Mouse (Mus musculus) CH12.LX (cell line): Measurements from ENCODE around the gene Btbd1. TPM values are rescaled to one million over a fixed set of nuclear protein-coding genes. Genes with fewer than 3 reads are reported as not detected.
A peak's percentile ranks its signal among the peaks of the same experiment; 100 is the strongest.

Experiments
- DNase-seq: peaks from one replicate; pipeline ENCODE4 v3.0.0-alpha.2; 2013; ENCODE audit errors: extremely low read depth
- H3K27ac ChIP-seq: 2 replicates; pipeline ENCODE4 v1.5.1; 2012; ENCODE audit warnings: low read depth, mild to moderate bottlenecking, control low read depth, moderate library complexity; ENCODE audit not compliant: insufficient read depth
- H3K27me3 ChIP-seq: replicated peaks from 2 replicates; pipeline ENCODE3; 2012; ENCODE audit warnings: inconsistent platforms
- H3K36me3 ChIP-seq, 2 experiments: replicated peaks in 1 of 2; 2 replicates each; pipeline versions ENCODE3 to v1.6.1; 2012; ENCODE audit warnings: inconsistent platforms in 1 of 2, low read length in 1 of 2, mild to moderate bottlenecking in 1 of 2, mixed read lengths in 1 of 2, moderate library complexity in 1 of 2; ENCODE audit not compliant: control insufficient read depth in 1 of 2, insufficient read depth in 1 of 2
- H3K4me1 ChIP-seq, 2 experiments: 2 replicates each; pipeline ENCODE4 v1.6.1; 2012; ENCODE audit warnings: inconsistent platforms in 1 of 2, moderate library complexity in 1 of 2; ENCODE audit not compliant: insufficient read depth in 2 of 2, control insufficient read depth in 1 of 2
- H3K4me2 ChIP-seq: 2 replicates; pipeline ENCODE4 v1.6.1; 2012; ENCODE audit warnings: low read depth, mild to moderate bottlenecking, control low read depth; ENCODE audit not compliant: poor library complexity, insufficient read depth, severe bottlenecking
- H3K4me3 ChIP-seq, 3 experiments: fragments of 150-350 bp in 1 of 3; sonication (generic) in 1 of 3; replicated peaks in 1 of 3; 2 replicates each; pipeline versions ENCODE3 to v1.5.1; 2011 to 2012; ENCODE audit warnings: low read depth in 2 of 3, low read length in 2 of 3, mild to moderate bottlenecking in 2 of 3, moderate library complexity in 2 of 3, control low read depth in 1 of 3, improper control_type of control experiment in 1 of 3, inconsistent platforms in 1 of 3, mixed read lengths in 1 of 3; ENCODE audit not compliant: poor library complexity in 1 of 3
- H3K79me2 ChIP-seq: replicated peaks from 2 replicates; pipeline ENCODE4 v1.6.1; 2012; ENCODE audit warnings: mild to moderate bottlenecking, moderate library complexity; ENCODE audit not compliant: control insufficient read depth, poor library complexity, insufficient read depth, severe bottlenecking; ENCODE audit errors: extremely low read depth
- H3K9ac ChIP-seq: 2 replicates; pipeline ENCODE4 v1.6.1; 2012; ENCODE audit warnings: low read depth, mild to moderate bottlenecking, control low read depth, moderate library complexity; ENCODE audit not compliant: insufficient read depth
- H3K9me3 ChIP-seq: replicated peaks from 2 replicates; pipeline ENCODE3; 2012; ENCODE audit warnings: low read length, inconsistent platforms, mixed read lengths
- CHD1 ChIP-seq: IDR thresholded peaks from 2 replicates; pipeline ENCODE4 v1.6.1; 2012; ENCODE audit warnings: low read depth, low read length, improper control_type of control experiment, inconsistent platforms
- E2F4 ChIP-seq: IDR thresholded peaks from 2 replicates; pipeline ENCODE4 v1.6.1; 2011; ENCODE audit warnings: low read depth, low read length, improper control_type of control experiment; ENCODE audit not compliant: insufficient replicate concordance
- ELF1 ChIP-seq: IDR thresholded peaks from 2 replicates; pipeline ENCODE4 v1.6.1; 2014; ENCODE audit warnings: low read depth, mild to moderate bottlenecking, inconsistent platforms, low read length, improper control_type of control experiment
- GABPA ChIP-seq: IDR thresholded peaks from 2 replicates; pipeline ENCODE4 v1.6.1; 2012; ENCODE audit warnings: low read depth, low read length, improper control_type of control experiment, inconsistent platforms; ENCODE audit not compliant: insufficient replicate concordance
- HCFC1 ChIP-seq: IDR thresholded peaks from 2 replicates; pipeline ENCODE4 v1.6.1; 2012; ENCODE audit warnings: low read depth, mild to moderate bottlenecking, inconsistent platforms, low read length, improper control_type of control experiment
- IRF4 ChIP-seq: IDR thresholded peaks from 2 replicates; pipeline ENCODE4 v1.6.1; 2014; ENCODE audit warnings: low read depth, mild to moderate bottlenecking, inconsistent platforms, low read length, improper control_type of control experiment
- JUN ChIP-seq: IDR thresholded peaks from 2 replicates; pipeline ENCODE4 v1.6.1; 2011; ENCODE audit warnings: low read depth, mild to moderate bottlenecking, low read length, improper control_type of control experiment, moderate library complexity; ENCODE audit not compliant: insufficient read depth
- MAFK ChIP-seq: IDR thresholded peaks from 2 replicates; pipeline ENCODE4 v1.6.1; 2011; ENCODE audit warnings: low read length, improper control_type of control experiment; ENCODE audit not compliant: insufficient replicate concordance
- MAZ ChIP-seq: IDR thresholded peaks from 2 replicates; pipeline ENCODE4 v1.6.1; 2012; ENCODE audit warnings: low read depth, mild to moderate bottlenecking, inconsistent platforms, low read length, improper control_type of control experiment, moderate library complexity
- MEF2A ChIP-seq: IDR thresholded peaks from 2 replicates; pipeline ENCODE4 v1.6.1; 2014; ENCODE audit warnings: low read depth, mild to moderate bottlenecking, inconsistent platforms, low read length, improper control_type of control experiment, borderline replicate concordance
- MXI1 ChIP-seq: IDR thresholded peaks from 2 replicates; pipeline ENCODE4 v1.6.1; 2011; ENCODE audit warnings: mild to moderate bottlenecking, low read depth, low read length, improper control_type of control experiment
- NELFE ChIP-seq: IDR thresholded peaks from 2 replicates; pipeline ENCODE4 v1.6.1; 2011; ENCODE audit warnings: low read depth, low read length, improper control_type of control experiment
- NRF1 ChIP-seq: IDR thresholded peaks from 2 replicates; pipeline ENCODE4 v1.6.1; 2014; ENCODE audit warnings: low read depth, mild to moderate bottlenecking, inconsistent platforms, low read length, improper control_type of control experiment, moderate library complexity
- POLR2A ChIP-seq: IDR thresholded peaks from 2 replicates; pipeline ENCODE4 v1.6.1; 2011; ENCODE audit warnings: low read depth, mild to moderate bottlenecking, improper control_type of control experiment, low read length
- RAD21 ChIP-seq: IDR thresholded peaks from 2 replicates; pipeline ENCODE4 v1.6.1; 2011; ENCODE audit warnings: low read depth, mild to moderate bottlenecking, low read length, improper control_type of control experiment, moderate library complexity
- TBP ChIP-seq: conservative IDR thresholded peaks from 2 replicates; pipeline ENCODE4 v1.6.1; 2011; ENCODE audit warnings: low read depth, low read length, improper control_type of control experiment
- TCF12 ChIP-seq: IDR thresholded peaks from 2 replicates; pipeline ENCODE4 v1.6.1; 2014; ENCODE audit warnings: low read depth, mild to moderate bottlenecking, inconsistent platforms, low read length, improper control_type of control experiment
- UBTF ChIP-seq: IDR thresholded peaks from 2 replicates; pipeline ENCODE4 v1.6.1; 2012; ENCODE audit warnings: low read depth, mild to moderate bottlenecking, inconsistent platforms, low read length, improper control_type of control experiment, moderate library complexity
- ZKSCAN1 ChIP-seq: IDR thresholded peaks from 2 replicates; pipeline ENCODE4 v1.6.1; 2012; ENCODE audit warnings: low read depth, inconsistent platforms, low read length, improper control_type of control experiment, borderline replicate concordance
- ZMIZ1 ChIP-seq: IDR thresholded peaks from 2 replicates; pipeline ENCODE4 v1.6.1; 2012; ENCODE audit warnings: low read depth, mild to moderate bottlenecking, inconsistent platforms, low read length, improper control_type of control experiment
- dilution Hi-C: fragments of 300-500 bp; cut with MboI; formaldehyde crosslinking; loops from 2 replicates; pipeline ENCODE4 v1.14.3; 2020; ENCODE audit warnings: low sequenced_read_pairs; ENCODE audit not compliant: extremely low pct_unique_long_range_greater_than_20kb, extremely low pct_ligation_motif_present
- in situ Hi-C: fragments of 300-500 bp; cut with MboI; formaldehyde crosslinking; loops from 3 replicates; pipeline ENCODE4 v1.14.3; 2019; ENCODE audit warnings: low sequenced_read_pairs, low pct_ligation_motif_present, low pct_unique_long_range_greater_than_20kb, mixed read lengths
- polyA plus RNA-seq: library from polyadenylated mRNA; unstranded; fragments of >175 nt; gene quantifications from 2 replicates; pipeline ENCODE4 v1.2.1, GENCODE M21; 2012; ENCODE audit warnings: low read depth; ENCODE audit not compliant: insufficient read length
- total RNA-seq, 2 experiments: library from RNA; depleted of rRNA; stranded (reverse); fragments of 300-350 nt in 1 of 2; fragments of >200 nt in 1 of 2; gene quantifications; 2 replicates each; pipeline ENCODE4 v1.2.3; 2012 to 2014

Gene Btbd1
- total and polyA plus RNA-seq, 3 experiments = 45.8 to 88.8 (median 67.1) TPM

- TF ChIP-seq MAZ (0 out of 2 replicates have a peak, but pooled peaks have one; percentile 41), NRF1 (0 out of 2 replicates have a peak, but pooled peaks have one; percentile 17), CHD1 (no peak), JUN (no peak), TBP (no peak), MEF2A (no peak), POLR2A (no peak), IRF4 (peak; percentile 33; the same call in 1 of the 2 replicates)
- TF ChIP-seq, all 38 proteins: peak for 7
Observed at GRCm38 (mm10) chr7:81868158-81868557, 38.9 kb upstream of the Btbd1 start (continued).

GRCm38 (mm10) chr7:81867231-81867930 is 38.1 kb upstream of the Btbd1 start:
- Histone ChIP-seq H3K4me3 (no peak overlapping the region), H3K79me2 (no peaks in the 10 kb centered on the region), H3K9ac (no peak overlapping the region), H3K36me3 (no peaks in the 10 kb centered on the region), H3K27me3 (no peaks in the 10 kb centered on the region), H3K9me3 (no peaks in the 10 kb centered on the region), H3K4me1 (peaks cover 6 to 38% of the 10 kb centered on the region in 2 experiments), H3K4me2 (no peak overlapping the region), H3K27ac (no peak overlapping the region)
- in situ Hi-C loops (no loop called here), dilution Hi-C loops (no loop called here)
- no peak for DNase-seq
- TF ChIP-seq ZMIZ1 (no peak), MXI1 (no peak), ELF1 (no peak), E2F4 (no peak), JUN (no peak), TCF12 (no peak)

DNA sequence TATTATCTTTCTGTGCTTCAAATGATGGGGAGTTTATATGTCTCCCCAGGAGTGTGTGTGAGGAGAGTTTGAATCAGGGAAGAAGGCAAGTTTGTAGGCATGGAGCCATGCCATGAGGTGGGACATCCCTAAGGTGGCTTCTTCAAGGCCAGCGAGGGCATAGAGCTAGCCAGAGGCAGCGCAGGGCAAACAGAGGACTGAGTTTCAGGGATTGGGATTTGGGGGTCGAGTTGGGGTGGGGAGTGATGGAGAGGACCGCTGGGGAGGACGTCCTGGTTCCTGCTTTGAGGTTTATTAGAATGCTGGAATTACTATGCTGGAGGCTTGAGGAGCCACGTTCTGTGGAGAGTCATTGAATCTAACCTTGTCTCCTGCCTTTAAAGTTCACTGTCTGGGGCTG is 36.7 kb upstream of the Btbd1 start:
- TF ChIP-seq MXI1 (no peak), MEF2A (no peak), GABPA (no peak), NELFE (no peak), ZKSCAN1 (no peak), ELF1 (no peak), HCFC1 (no peak), TBP (no peak), RAD21 (no peak), UBTF (no peak), MAFK (no peak)
- no peak overlapping the region for H3K27ac ChIP-seq
- dilution Hi-C loops = no loop called here
- no peaks in the 10 kb centered on the region for H3K27me3 ChIP-seq
- in situ Hi-C loops = no loop called here
- H3K9me3 ChIP-seq = no peaks in the 10 kb centered on the region
- DNase-seq = no peak
- H3K4me3 ChIP-seq = no peak overlapping the region
- H3K36me3 ChIP-seq = no peaks in the 10 kb centered on the region
- H3K9ac ChIP-seq = no peak overlapping the region
- H3K4me1 ChIP-seq = peaks cover 8 to 51% of the 10 kb centered on the region in 2 experiments
- H3K4me2 ChIP-seq = no peak overlapping the region
- no peaks in the 10 kb centered on the region for H3K79me2 ChIP-seq
